Mouse (Mus musculus) liver, embryonic 11.5 days (tissue): ENCODE results near the gene Fibcd1. TPM values are rescaled to one million over a fixed set of nuclear protein-coding genes. Genes with fewer than 3 reads are reported as not detected.

ENCODE experiments used
- ATAC-seq: fragments of 200-750 bp; cut with Nextera tagmentation; replicated peaks from 2 replicates; pipeline ENCODE4 v1.8.0; 2017; ENCODE audit warnings: moderate number of reproducible peaks, mild to moderate bottlenecking, moderate TSS enrichment, moderate library complexity; ENCODE audit not compliant: low FRiP score
- DNase-seq: peaks from one replicate; pipeline ENCODE4 v3.0.0-alpha.2; 2017; ENCODE audit warnings: low spot score
- H3K27ac ChIP-seq: fragments of 300-500 bp; sonication (generic); 2 replicates; pipeline ENCODE4 v1.5.1; 2014; ENCODE audit warnings: mild to moderate bottlenecking, low read depth, low read length, control low read depth
- H3K27me3 ChIP-seq: fragments of 300-500 bp; sonication (generic); replicated peaks from 2 replicates; pipeline ENCODE4 v1.6.1; 2014; ENCODE audit warnings: low read length, mixed read lengths; ENCODE audit not compliant: control insufficient read depth, insufficient read depth
- H3K36me3 ChIP-seq: fragments of 300-500 bp; sonication (generic); 2 replicates; pipeline ENCODE4 v1.6.1; 2014; ENCODE audit warnings: mild to moderate bottlenecking, low read length, moderate library complexity, mixed read lengths; ENCODE audit not compliant: control insufficient read depth, insufficient read depth
- H3K4me1 ChIP-seq: fragments of 300-500 bp; sonication (generic); replicated peaks from 2 replicates; pipeline ENCODE4 v1.6.1; 2014; ENCODE audit warnings: low read length, mixed read lengths; ENCODE audit not compliant: control insufficient read depth, insufficient read depth
- H3K4me2 ChIP-seq: fragments of 300-500 bp; sonication (generic); 2 replicates; pipeline ENCODE4 v1.6.1; 2014; ENCODE audit warnings: mild to moderate bottlenecking, control low read depth, moderate library complexity
- H3K4me3 ChIP-seq: fragments of 300-500 bp; sonication (generic); 2 replicates; pipeline ENCODE4 v1.5.1; 2014; ENCODE audit warnings: low read depth, low read length, control low read depth
- H3K9ac ChIP-seq: fragments of 300-500 bp; sonication (generic); 2 replicates; pipeline ENCODE4 v1.6.1; 2014; ENCODE audit warnings: low read depth, low read length, control low read depth
- H3K9me3 ChIP-seq: fragments of 300-500 bp; sonication (generic); 2 replicates; pipeline ENCODE4 v1.6.1; 2016; ENCODE audit warnings: low read length, inconsistent platforms, mixed read lengths; ENCODE audit not compliant: control insufficient read depth
- WGBS: fragments of 180-500 bp; shearing (Covaris S2); extraction: QIAGEN DNeasy Blood & Tissue Kit; methylation state at CpG from one replicate; pipeline ENCODE4 v1.1.7; 2014; 5-methylcytosine and 5-hydroxymethylcytosine counted together
- polyA plus RNA-seq: library from polyadenylated mRNA; unstranded; fragments of >200 nt; fragmentation: Nextera tagmentation; extraction: Ambion mirVana; gene quantifications from 2 replicates; pipeline ENCODE4 v1.2.1, GENCODE M21; 2014

Fibcd1 gene
- polyA plus RNA-seq, 1 experiment from 2014 or later, result 0.14 TPM

DNA sequence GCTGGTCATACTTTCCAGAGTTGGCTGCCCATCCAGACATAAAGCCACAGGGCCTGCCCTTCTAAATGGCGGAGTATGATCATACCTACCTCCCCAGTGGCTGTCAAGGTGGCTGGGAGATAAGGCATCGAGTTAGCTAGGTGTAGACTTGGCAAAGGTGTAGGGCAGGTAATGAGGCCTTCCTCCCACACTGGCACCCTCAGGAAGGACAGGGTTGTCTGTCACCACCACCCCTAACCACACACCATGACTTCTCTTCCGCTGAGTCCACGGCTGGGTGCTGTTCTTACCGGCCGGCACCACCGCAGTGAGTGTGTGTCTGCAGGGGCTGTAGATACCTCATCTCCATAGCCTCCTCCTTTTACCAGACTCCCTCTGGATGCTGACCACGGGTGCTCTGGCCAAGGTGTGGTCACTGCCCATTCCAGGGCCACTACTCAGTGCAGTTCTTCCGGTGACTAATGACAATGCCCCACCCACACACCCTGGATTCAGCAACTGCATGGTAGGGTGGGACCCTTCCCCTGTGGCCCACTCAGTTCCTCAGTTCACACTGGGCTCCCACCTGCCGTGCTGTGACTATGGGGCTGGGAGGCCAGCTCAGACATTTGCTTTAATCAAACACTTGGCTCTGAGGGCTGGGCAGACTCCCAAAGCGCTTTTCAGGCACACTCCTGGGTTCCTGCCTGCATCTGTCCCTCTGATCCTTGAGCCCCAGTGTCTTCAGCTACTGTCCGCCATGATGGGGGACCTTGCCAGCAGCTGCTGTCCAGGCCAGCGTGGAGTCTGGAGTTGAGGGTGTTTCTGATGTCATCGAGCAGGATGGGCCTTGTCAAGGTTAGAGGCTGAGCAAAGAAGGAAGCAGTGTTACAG lies 34.5 kb downstream of the Fibcd1 start:
- ATAC-seq, result no peak
- peaks cover 3% of the 10 kb centered on the region; the same call in 1 of the 2 replicates for H3K27me3 ChIP-seq

DNA sequence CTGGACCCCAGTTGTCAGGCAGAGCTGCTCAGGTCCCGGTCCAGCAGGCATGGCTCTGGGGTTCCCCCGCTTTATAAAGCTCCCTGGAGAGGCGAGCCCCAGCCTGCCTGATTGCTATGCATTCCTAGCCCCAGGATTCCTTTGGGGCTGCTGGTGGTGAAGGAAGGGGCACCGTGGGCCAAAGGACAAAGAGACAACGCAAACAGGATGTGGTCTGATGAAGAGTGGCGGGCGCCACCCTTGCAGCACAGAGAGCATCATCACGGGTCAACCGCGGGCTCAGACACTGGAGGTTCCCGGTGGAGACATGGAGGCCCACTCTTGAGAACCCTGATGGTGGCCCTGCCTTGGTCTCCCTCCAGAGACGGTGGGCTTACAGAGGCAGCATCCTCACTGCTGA lies 35.4 kb downstream of the Fibcd1 start, which contains the start of gene Qrfp:
Gene Qrfp (minus strand): TSS at position 137 of the 400 bp plus-strand sequence.
- no peak for ATAC-seq
- 32% methylated on average over 12 of the region's 12 CpGs for WGBS

More for the DNA sequence above, 34.5 kb downstream of the Fibcd1 start:
- no peak overlapping the region for H3K4me3 ChIP-seq
- H3K4me1 ChIP-seq, result peaks cover 12% of the 10 kb centered on the region
- 72% methylated on average over 14 of the region's 14 CpGs for WGBS
- H3K27ac ChIP-seq, result no peak overlapping the region
- H3K9ac ChIP-seq, result no peak overlapping the region
- no peak for DNase-seq
- H3K36me3 ChIP-seq, result no peaks in the 10 kb centered on the region
- no peak overlapping the region for H3K4me2 ChIP-seq
- no peaks in the 10 kb centered on the region for H3K9me3 ChIP-seq

GRCm38 (mm10) chr2:31809358-31809740 lies 36.5 kb downstream of the Fibcd1 start:
- Histone ChIP-seq H3K27me3 (peaks cover 3% of the 10 kb centered on the region; the same call in 1 of the 2 replicates), H3K4me2 (no peak overlapping the region), H3K36me3 (0 out of 2 replicates have a peak, but pooled peaks cover 1% of the 10 kb centered on the region), H3K27ac (no peak overlapping the region), H3K4me3 (no peak overlapping the region), H3K4me1 (peaks cover 12% of the 10 kb centered on the region), H3K9me3 (no peaks in the 10 kb centered on the region), H3K9ac (no peak overlapping the region)
- DNase-seq, result no peak
- ATAC-seq, result no peak
- WGBS, result 22% methylated on average over 2 of the region's 2 CpGs

More for the DNA sequence above, 35.4 kb downstream of the Fibcd1 start, which contains the start of gene Qrfp:
- Histone ChIP-seq H3K27ac (no peak within 1 kb of the TSS), H3K27me3 (peaks cover 3% of the 10 kb centered on the region; the same call in 1 of the 2 replicates), H3K9ac (no peak within 1 kb of the TSS), H3K4me3 (no peak within 1 kb of the TSS), H3K4me2 (no peak within 1 kb of the TSS), H3K4me1 (peaks cover 12% of the 10 kb centered on the region), H3K36me3 (no peaks in the 10 kb centered on the region), H3K9me3 (no peaks in the 10 kb centered on the region)
- no peak for DNase-seq

DNA sequence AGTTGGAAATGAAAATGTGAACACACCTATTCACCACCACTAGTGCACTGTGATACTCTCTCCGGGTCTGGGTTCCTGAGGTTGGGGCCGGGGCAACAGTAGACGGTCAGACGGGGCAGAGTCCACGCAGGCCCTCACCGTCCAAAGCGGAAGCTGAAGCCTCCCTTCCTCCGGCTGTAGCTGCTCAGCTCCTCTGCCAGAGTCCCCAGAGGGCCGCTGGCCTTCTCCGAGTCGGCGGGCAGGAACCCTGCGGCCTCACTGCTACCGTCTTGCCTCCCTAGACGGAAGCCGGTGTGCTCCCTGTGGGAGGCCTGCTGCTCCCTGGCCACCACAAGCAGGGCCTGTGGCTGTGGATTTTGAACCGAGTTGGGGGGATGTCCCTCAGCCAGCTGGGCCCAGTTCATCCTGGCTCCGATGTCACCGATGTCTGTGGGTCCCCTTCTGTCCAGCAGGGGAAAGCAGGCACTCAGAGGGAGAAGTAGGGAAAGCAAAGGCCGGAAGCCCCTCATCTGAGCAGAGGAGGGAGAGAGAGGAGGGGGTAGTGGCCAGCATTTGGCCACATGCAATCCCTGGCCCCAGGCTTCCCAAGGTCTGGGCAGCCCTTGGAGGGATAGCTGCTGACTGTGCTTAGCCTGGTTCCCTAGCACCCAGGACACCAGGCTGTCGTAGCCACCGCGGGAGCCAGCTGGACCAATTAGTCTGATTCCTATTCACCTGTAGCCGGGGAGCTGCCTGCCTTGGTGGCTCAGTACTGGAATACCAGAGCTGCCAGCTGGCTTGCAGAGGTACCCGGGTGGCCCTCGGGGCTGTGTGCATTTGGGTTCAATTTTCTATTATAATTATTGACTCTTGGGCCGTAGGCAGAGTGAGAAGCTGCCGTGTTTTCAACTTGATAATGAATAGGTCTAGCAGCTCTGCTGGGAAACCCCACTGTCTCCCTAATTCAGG lies 37.1 kb downstream of the Fibcd1 start:
- Histone ChIP-seq H3K9me3 (no peaks in the 10 kb centered on the region), H3K4me2 (no peak overlapping the region), H3K27me3 (peaks cover 3% of the 10 kb centered on the region; the same call in 1 of the 2 replicates), H3K4me3 (no peak overlapping the region), H3K9ac (no peak overlapping the region), H3K36me3 (peaks cover 7% of the 10 kb centered on the region), H3K4me1 (peaks cover 12% of the 10 kb centered on the region), H3K27ac (no peak overlapping the region)
- 48% methylated on average over 28 of the region's 28 CpGs for WGBS
- no peak for DNase-seq
- no peak for ATAC-seq

DNA sequence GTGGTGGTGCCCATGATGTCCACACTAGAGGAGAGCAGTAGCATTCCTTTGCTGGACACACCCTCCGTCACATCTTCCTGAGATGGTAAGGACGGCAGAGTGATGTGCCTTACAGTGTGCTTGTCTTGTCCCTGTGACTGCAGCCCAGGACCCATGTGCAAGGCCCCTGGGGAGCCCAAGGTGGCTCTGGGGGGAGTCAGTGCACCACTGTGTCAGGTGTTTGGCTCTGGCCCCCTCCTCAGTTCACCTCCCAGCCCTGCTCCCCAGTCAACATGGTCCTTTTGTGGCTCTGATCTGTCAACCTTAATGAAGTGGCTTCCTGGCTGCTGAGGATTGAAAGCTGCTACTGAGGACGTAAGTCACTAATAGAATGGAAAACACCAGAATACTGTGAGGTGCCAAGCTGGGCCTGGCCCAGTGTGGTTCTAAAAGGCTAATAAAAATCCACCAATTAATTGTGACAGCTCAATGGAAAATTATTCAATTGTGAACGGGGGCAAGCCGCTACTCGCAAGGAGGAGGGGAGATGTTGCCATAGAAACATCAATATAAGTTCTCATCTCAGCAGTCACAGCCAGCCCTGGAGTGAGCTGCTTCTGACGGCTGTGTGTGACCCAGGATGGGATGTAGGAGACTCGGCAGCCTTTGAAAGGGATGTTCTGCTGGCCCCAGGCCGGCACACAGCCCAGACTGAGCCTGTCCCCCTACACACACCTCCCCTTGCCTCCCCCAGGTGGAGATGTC lies 39.0 kb downstream of the Fibcd1 start:
- no peaks in the 10 kb centered on the region for H3K9me3 ChIP-seq
- peaks cover 12% of the 10 kb centered on the region for H3K4me1 ChIP-seq
- no peak for ATAC-seq
- no peak overlapping the region for H3K4me2 ChIP-seq
- H3K36me3 ChIP-seq, result peaks cover 21% of the 10 kb centered on the region
- H3K27ac ChIP-seq, result no peak overlapping the region
- DNase-seq, result no peak
- WGBS, result 64% methylated on average over 9 of the region's 9 CpGs
- peaks cover 3% of the 10 kb centered on the region; the same call in 1 of the 2 replicates for H3K27me3 ChIP-seq
- H3K9ac ChIP-seq, result no peak overlapping the region
- no peak overlapping the region for H3K4me3 ChIP-seq

DNA sequence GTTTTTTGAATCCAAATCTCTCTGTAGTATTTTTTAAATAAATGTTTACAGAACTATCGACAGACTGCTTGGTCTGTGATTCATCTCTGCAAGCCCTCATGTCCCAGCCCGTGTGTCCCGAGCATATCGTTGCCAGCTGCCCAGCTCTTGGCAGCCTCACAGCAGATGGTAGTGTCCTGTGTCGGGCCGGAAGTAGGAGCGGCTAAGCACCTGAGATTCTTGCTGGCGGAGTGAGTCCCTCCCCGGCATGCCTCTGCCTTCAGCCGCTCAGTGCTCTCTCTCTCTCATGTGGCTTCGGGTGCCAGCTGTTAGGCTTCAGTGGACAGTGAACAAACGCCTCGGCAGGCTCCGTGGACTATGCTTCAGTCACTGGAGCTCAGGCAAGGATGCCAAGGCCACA lies 42.3 kb downstream of the Fibcd1 start:
- Histone ChIP-seq H3K9ac (no peak overlapping the region), H3K27ac (no peak overlapping the region), H3K4me2 (no peak overlapping the region), H3K4me3 (no peak overlapping the region), H3K4me1 (peaks cover 1% of the 10 kb centered on the region; the same call in 1 of the 2 replicates), H3K27me3 (no peaks in the 10 kb centered on the region), H3K36me3 (peaks cover 50% of the 10 kb centered on the region), H3K9me3 (no peaks in the 10 kb centered on the region)
- WGBS, result 88% methylated on average over 14 of the region's 14 CpGs
- ATAC-seq, result no peak
- no peak for DNase-seq

DNA sequence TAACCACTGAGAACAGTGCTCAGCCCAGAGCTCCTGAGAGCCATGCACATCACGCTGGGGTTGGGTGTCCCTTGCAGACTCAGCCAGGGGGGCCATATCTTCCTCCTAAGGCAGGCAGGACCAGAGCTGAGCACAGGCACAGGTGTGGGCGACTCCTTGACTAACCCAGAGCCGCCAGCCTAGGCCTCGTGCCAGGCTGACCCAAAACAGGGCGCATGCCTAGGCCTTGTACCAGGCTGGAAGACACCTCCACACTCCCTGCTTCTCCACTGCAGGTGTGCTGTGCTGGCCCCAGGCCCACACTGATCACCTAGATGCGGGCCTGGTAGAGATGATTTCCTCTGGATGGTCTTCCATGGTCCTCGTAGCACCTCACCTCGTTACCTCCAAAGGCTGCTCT lies 43.0 kb downstream of the Fibcd1 start:
- Histone ChIP-seq H3K36me3 (peaks cover 56% of the 10 kb centered on the region), H3K4me2 (no peak overlapping the region), H3K27me3 (no peaks in the 10 kb centered on the region), H3K9me3 (no peaks in the 10 kb centered on the region), H3K9ac (no peak overlapping the region), H3K4me3 (no peak overlapping the region), H3K4me1 (no peaks in the 10 kb centered on the region), H3K27ac (no peak overlapping the region)
- no peak for ATAC-seq
- 91% methylated on average over 8 of the region's 8 CpGs for WGBS
- no peak for DNase-seq

- DNase-seq (no peak), ATAC-seq (no peak)
- Histone ChIP-seq H3K4me1 (no peaks in the 10 kb centered on the region), H3K9me3 (no peaks in the 10 kb centered on the region), H3K4me2 (no peak overlapping the region), H3K36me3 (peaks cover 62% of the 10 kb centered on the region), H3K27ac (no peak overlapping the region), H3K4me3 (no peak overlapping the region), H3K27me3 (no peaks in the 10 kb centered on the region), H3K9ac (no peak overlapping the region)
- WGBS, result 91% methylated on average over 9 of the region's 9 CpGs
These were observed 44.4 kb downstream of the Fibcd1 start for GRCm38 (mm10) chr2:31801416-31801815.
